Mouse (Mus musculus): ENCODE measurements at regions not wholly inside any gene's neighbourhood (a gene's known extent, or its start where the extent isn't known, plus 50 kb on each side); places are given as distances from the start of the nearest gene placed in this dataset.

- TF ChIP-seq POLR2AphosphoS2 (IDR thresholded peaks at IDR 0.05; ENCODE audit: insufficient read length, low read depth) (no peak), CEBPB (IDR thresholded peaks at IDR 0.05; ENCODE audit: insufficient read depth, poor library complexity, severe bottlenecking) (no peak), TCF12 (IDR thresholded peaks at IDR 0.05; ENCODE audit: insufficient read depth, poor library complexity, severe bottlenecking) (no peak), MAX (IDR thresholded peaks at IDR 0.05; ENCODE audit: low read depth) (no peak), POLR2A (IDR thresholded peaks at IDR 0.05; ENCODE audit: insufficient read length, low read depth) (no peak), E2F4 (IDR thresholded peaks at IDR 0.05; ENCODE audit: insufficient read depth) (no peak)
These were observed 402.7 kb upstream of the Kcnab2 start for GRCm38 (mm10) chr4:152880368-152880767.

Data from myocyte (in vitro differentiated cells).